Mouse (Mus musculus): ENCODE measurements at regions not wholly inside any gene's neighbourhood (a gene's known extent, or its start where the extent isn't known, plus 50 kb on each side); places are given as distances from the start of the nearest gene placed in this dataset.
"Not testable (repeated sequence)": the region's sequence is repeated elsewhere in the genome, so short reads cannot be mapped to it uniquely, and the experiment has no call there.

- H3K27me3 ChIP-seq (ENCODE audit: control insufficient read depth, insufficient read depth, low read length); H3K27ac ChIP-seq (replicated peaks in 1 of 2; ENCODE audit: control insufficient read depth in 1 of 2, insufficient read depth in 1 of 2, low read depth in 2 of 2, low read length in 2 of 2); H3K36me3 ChIP-seq (ENCODE audit: control insufficient read depth, insufficient read depth, low read length); H3K9me3 ChIP-seq (ENCODE audit: control insufficient read depth, low read length); ATAC-seq (ENCODE audit: insufficient number of reproducible peaks, insufficient read depth, low FRiP score, low read depth); H3K4me1 ChIP-seq (ENCODE audit: control insufficient read depth in 2 of 2, insufficient read depth in 2 of 2, low read length in 2 of 2); H3K4me2 ChIP-seq (ENCODE audit: low read length); H3K4me3 ChIP-seq (ENCODE audit: control insufficient read depth in 1 of 2, insufficient read depth in 1 of 2, low read depth in 1 of 2, low read length in 2 of 2); H3K9ac ChIP-seq (ENCODE audit: low read length): not testable (repeated sequence)
These were observed 64.6 kb upstream of the Adam6b start for GRCm38 (mm10) chr12:113424598-113425208.

GRCm38 (mm10) chr12:113425209-113426070, 63.9 kb upstream of the Adam6b start:
- no peaks in the 10 kb centered on the region for H3K4me1 ChIP-seq (ENCODE audit: control insufficient read depth in 2 of 2, insufficient read depth in 2 of 2, low read length in 2 of 2)
- ATAC-seq (ENCODE audit: insufficient number of reproducible peaks, insufficient read depth, low FRiP score, low read depth): no peak
- WGBS: 73% methylated on average over 8 of the region's 8 CpGs
- H3K9ac ChIP-seq (ENCODE audit: low read length): no peak overlapping the region
- H3K4me2 ChIP-seq (ENCODE audit: low read length): no peak overlapping the region
- no peak overlapping the region for H3K4me3 ChIP-seq (ENCODE audit: control insufficient read depth in 1 of 2, insufficient read depth in 1 of 2, low read depth in 1 of 2, low read length in 2 of 2)
- H3K9me3 ChIP-seq (ENCODE audit: control insufficient read depth, low read length): no peaks in the 10 kb centered on the region
- H3K27ac ChIP-seq (replicated peaks in 1 of 2; ENCODE audit: control insufficient read depth in 1 of 2, insufficient read depth in 1 of 2, low read depth in 2 of 2, low read length in 2 of 2): no peak overlapping the region
- H3K27me3 ChIP-seq (ENCODE audit: control insufficient read depth, insufficient read depth, low read length): no peaks in the 10 kb centered on the region
- H3K36me3 ChIP-seq (ENCODE audit: control insufficient read depth, insufficient read depth, low read length): no peaks in the 10 kb centered on the region

- no peaks in the 10 kb centered on the region for H3K36me3 ChIP-seq (ENCODE audit: control insufficient read depth, insufficient read depth, low read length)
- WGBS: 84% methylated on average over 4 of the region's 4 CpGs
- H3K4me1 ChIP-seq (ENCODE audit: control insufficient read depth in 2 of 2, insufficient read depth in 2 of 2, low read length in 2 of 2): no peaks in the 10 kb centered on the region
- H3K4me2 ChIP-seq (ENCODE audit: low read length): no peak overlapping the region
- no peak for ATAC-seq (ENCODE audit: insufficient number of reproducible peaks, insufficient read depth, low FRiP score, low read depth)
- no peaks in the 10 kb centered on the region for H3K27me3 ChIP-seq (ENCODE audit: control insufficient read depth, insufficient read depth, low read length)
- H3K27ac ChIP-seq (replicated peaks in 1 of 2; ENCODE audit: control insufficient read depth in 1 of 2, insufficient read depth in 1 of 2, low read depth in 2 of 2, low read length in 2 of 2): no peak overlapping the region
- no peaks in the 10 kb centered on the region for H3K9me3 ChIP-seq (ENCODE audit: control insufficient read depth, low read length)
- H3K4me3 ChIP-seq (ENCODE audit: control insufficient read depth in 1 of 2, insufficient read depth in 1 of 2, low read depth in 1 of 2, low read length in 2 of 2): no peak overlapping the region
- H3K9ac ChIP-seq (ENCODE audit: low read length): no peak overlapping the region
These were observed 62.7 kb upstream of the Adam6b start for GRCm38 (mm10) chr12:113426636-113427035.

- no peaks in the 10 kb centered on the region for H3K4me1 ChIP-seq (ENCODE audit: control insufficient read depth in 2 of 2, insufficient read depth in 2 of 2, low read length in 2 of 2)
- H3K9ac ChIP-seq (ENCODE audit: low read length): no peak overlapping the region
- WGBS: 70% methylated on average over 4 of the region's 4 CpGs
These were observed 62.0 kb upstream of the Adam6b start for GRCm38 (mm10) chr12:113427339-113427738.

GRCm38 (mm10) chr12:113428461-113428860, 60.9 kb upstream of the Adam6b start:
- H3K4me3 ChIP-seq (ENCODE audit: control insufficient read depth in 1 of 2, insufficient read depth in 1 of 2, low read depth in 1 of 2, low read length in 2 of 2): no peak overlapping the region
- no peak overlapping the region for H3K4me2 ChIP-seq (ENCODE audit: low read length)
- H3K36me3 ChIP-seq (ENCODE audit: control insufficient read depth, insufficient read depth, low read length): no peaks in the 10 kb centered on the region
- H3K9ac ChIP-seq (ENCODE audit: low read length): no peak overlapping the region
- no peak overlapping the region for H3K27ac ChIP-seq (replicated peaks in 1 of 2; ENCODE audit: control insufficient read depth in 1 of 2, insufficient read depth in 1 of 2, low read depth in 2 of 2, low read length in 2 of 2)
- no peaks in the 10 kb centered on the region for H3K27me3 ChIP-seq (ENCODE audit: control insufficient read depth, insufficient read depth, low read length)
- 62% methylated on average over 3 of the region's 3 CpGs for WGBS
- no peak for ATAC-seq (ENCODE audit: insufficient number of reproducible peaks, insufficient read depth, low FRiP score, low read depth)
- no peaks in the 10 kb centered on the region for H3K9me3 ChIP-seq (ENCODE audit: control insufficient read depth, low read length)
- H3K4me1 ChIP-seq (ENCODE audit: control insufficient read depth in 2 of 2, insufficient read depth in 2 of 2, low read length in 2 of 2): no peaks in the 10 kb centered on the region

More at GRCm38 (mm10) chr12:113427339-113427738, 62.0 kb upstream of the Adam6b start:
- Histone ChIP-seq H3K27me3 (ENCODE audit: control insufficient read depth, insufficient read depth, low read length) (no peaks in the 10 kb centered on the region), H3K27ac (replicated peaks in 1 of 2; ENCODE audit: control insufficient read depth in 1 of 2, insufficient read depth in 1 of 2, low read depth in 2 of 2, low read length in 2 of 2) (no peak overlapping the region), H3K9me3 (ENCODE audit: control insufficient read depth, low read length) (no peaks in the 10 kb centered on the region), H3K4me3 (ENCODE audit: control insufficient read depth in 1 of 2, insufficient read depth in 1 of 2, low read depth in 1 of 2, low read length in 2 of 2) (no peak overlapping the region), H3K36me3 (ENCODE audit: control insufficient read depth, insufficient read depth, low read length) (no peaks in the 10 kb centered on the region), H3K4me2 (ENCODE audit: low read length) (no peak overlapping the region)
- no peak for ATAC-seq (ENCODE audit: insufficient number of reproducible peaks, insufficient read depth, low FRiP score, low read depth)

- Histone ChIP-seq H3K27me3 (ENCODE audit: control insufficient read depth, insufficient read depth, low read length) (no peaks in the 10 kb centered on the region), H3K27ac (replicated peaks in 1 of 2; ENCODE audit: control insufficient read depth in 1 of 2, insufficient read depth in 1 of 2, low read depth in 2 of 2, low read length in 2 of 2) (no peak overlapping the region), H3K4me3 (ENCODE audit: control insufficient read depth in 1 of 2, insufficient read depth in 1 of 2, low read depth in 1 of 2, low read length in 2 of 2) (no peak overlapping the region), H3K36me3 (ENCODE audit: control insufficient read depth, insufficient read depth, low read length) (no peaks in the 10 kb centered on the region), H3K9ac (ENCODE audit: low read length) (no peak overlapping the region), H3K9me3 (ENCODE audit: control insufficient read depth, low read length) (no peaks in the 10 kb centered on the region), H3K4me1 (ENCODE audit: control insufficient read depth in 2 of 2, insufficient read depth in 2 of 2, low read length in 2 of 2) (no peaks in the 10 kb centered on the region), H3K4me2 (ENCODE audit: low read length) (no peak overlapping the region)
- no peak for ATAC-seq (ENCODE audit: insufficient number of reproducible peaks, insufficient read depth, low FRiP score, low read depth)
- 64% methylated on average over 2 of the region's 2 CpGs for WGBS
These were observed 60.4 kb upstream of the Adam6b start for GRCm38 (mm10) chr12:113428901-113429300.

GRCm38 (mm10) chr12:113430340-113430739, 59.0 kb upstream of the Adam6b start:
- ATAC-seq (ENCODE audit: insufficient number of reproducible peaks, insufficient read depth, low FRiP score, low read depth): no peak
- 75% methylated on average over 6 of the region's 6 CpGs for WGBS
- Histone ChIP-seq H3K27me3 (ENCODE audit: control insufficient read depth, insufficient read depth, low read length) (no peaks in the 10 kb centered on the region), H3K36me3 (ENCODE audit: control insufficient read depth, insufficient read depth, low read length) (no peaks in the 10 kb centered on the region), H3K9ac (ENCODE audit: low read length) (no peak overlapping the region), H3K4me3 (ENCODE audit: control insufficient read depth in 1 of 2, insufficient read depth in 1 of 2, low read depth in 1 of 2, low read length in 2 of 2) (no peak overlapping the region), H3K27ac (replicated peaks in 1 of 2; ENCODE audit: control insufficient read depth in 1 of 2, insufficient read depth in 1 of 2, low read depth in 2 of 2, low read length in 2 of 2) (no peak overlapping the region), H3K9me3 (ENCODE audit: control insufficient read depth, low read length) (no peaks in the 10 kb centered on the region), H3K4me2 (ENCODE audit: low read length) (no peak overlapping the region), H3K4me1 (ENCODE audit: control insufficient read depth in 2 of 2, insufficient read depth in 2 of 2, low read length in 2 of 2) (no peaks in the 10 kb centered on the region)

Measured in heart, embryonic 14.5 days (tissue).